Mouse (Mus musculus): ENCODE measurements at regions not wholly inside any gene's neighbourhood (a gene's known extent, or its start where the extent isn't known, plus 50 kb on each side); places are given as distances from the start of the nearest gene placed in this dataset.
"Not testable (repeated sequence)": the region's sequence is repeated elsewhere in the genome, so short reads cannot be mapped to it uniquely, and the experiment has no call there.

- no peak for DNase-seq
Measured at GRCm38 (mm10) chrX:12296264-12297053, 136.3 kb upstream of the Bcor start.

DNA sequence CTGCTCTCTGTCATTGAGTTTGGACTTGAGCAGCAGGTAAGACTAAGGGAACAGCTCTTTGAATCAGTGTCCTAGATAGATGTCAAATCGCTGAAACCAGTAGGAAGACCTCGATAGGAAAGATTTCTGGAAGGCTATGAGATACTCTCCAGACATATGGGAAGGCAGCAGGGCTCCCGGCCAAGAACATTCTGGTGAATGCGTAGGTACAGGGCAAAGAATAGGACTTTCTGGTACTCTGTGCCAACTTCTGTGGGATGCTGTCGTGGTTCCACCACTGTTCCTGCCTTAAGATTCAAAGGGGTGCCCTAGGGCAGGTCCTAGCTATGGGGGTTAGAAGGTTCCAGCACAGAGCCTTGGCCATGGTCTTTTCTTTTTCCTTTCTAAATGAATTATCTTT is 138.5 kb upstream of the Bcor start:
- DNase-seq: peak in 1 of 2 experiments; percentile 13

GRCm38 (mm10) chrX:12299236-12299635 is 139.1 kb upstream of the Bcor start:
- DNase-seq: no peak

DNA sequence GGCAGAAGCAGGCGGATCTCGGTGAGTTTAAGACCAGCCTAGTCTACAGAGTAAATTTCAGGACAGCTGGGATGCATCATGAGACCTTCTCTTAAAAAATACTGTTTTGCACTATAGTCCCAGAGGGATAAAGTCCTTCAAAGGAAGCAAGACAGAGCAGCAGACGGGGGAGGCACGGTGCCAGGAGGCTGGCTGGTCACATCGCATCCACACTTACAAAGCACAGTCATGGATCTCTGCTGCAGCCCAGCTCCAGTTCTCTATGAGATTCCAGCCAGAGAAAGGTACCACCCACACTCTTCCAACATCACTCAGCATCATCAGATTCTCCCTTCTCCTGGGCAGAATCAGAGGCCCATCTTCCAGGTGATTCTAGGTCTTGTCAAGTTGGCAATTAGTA is 144.5 kb upstream of the Bcor start:
- DNase-seq: peak; percentile 35 to 39

DNA sequence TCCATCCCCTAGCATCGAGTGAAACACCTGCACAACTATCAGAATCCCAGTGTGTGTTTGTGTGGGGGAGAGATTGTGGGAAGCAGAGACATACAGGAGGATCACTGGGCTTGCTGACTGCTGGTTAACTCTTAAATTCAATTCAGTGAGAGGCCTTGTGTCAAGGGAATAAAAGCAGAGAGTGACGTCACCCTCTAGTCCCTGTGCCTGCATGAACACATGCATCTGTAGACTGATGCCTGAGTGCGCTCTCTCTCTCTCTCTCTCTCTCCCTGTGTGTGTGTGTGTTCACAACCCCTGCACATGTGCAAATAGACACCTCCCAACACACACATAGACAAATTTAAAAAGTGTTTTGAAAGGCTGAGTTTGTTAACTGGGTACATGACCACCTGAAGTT is 146.8 kb upstream of the Bcor start:
- no peak for DNase-seq

GRCm38 (mm10) chrX:12312534-12312933 is 152.4 kb upstream of the Bcor start:
- DNase-seq: no peak

GRCm38 (mm10) chrX:12315658-12316057 is 155.5 kb upstream of the Bcor start:
- no peak for DNase-seq

GRCm38 (mm10) chrX:12317488-12317887 is 157.3 kb upstream of the Bcor start:
- not testable (repeated sequence) for DNase-seq

DNA sequence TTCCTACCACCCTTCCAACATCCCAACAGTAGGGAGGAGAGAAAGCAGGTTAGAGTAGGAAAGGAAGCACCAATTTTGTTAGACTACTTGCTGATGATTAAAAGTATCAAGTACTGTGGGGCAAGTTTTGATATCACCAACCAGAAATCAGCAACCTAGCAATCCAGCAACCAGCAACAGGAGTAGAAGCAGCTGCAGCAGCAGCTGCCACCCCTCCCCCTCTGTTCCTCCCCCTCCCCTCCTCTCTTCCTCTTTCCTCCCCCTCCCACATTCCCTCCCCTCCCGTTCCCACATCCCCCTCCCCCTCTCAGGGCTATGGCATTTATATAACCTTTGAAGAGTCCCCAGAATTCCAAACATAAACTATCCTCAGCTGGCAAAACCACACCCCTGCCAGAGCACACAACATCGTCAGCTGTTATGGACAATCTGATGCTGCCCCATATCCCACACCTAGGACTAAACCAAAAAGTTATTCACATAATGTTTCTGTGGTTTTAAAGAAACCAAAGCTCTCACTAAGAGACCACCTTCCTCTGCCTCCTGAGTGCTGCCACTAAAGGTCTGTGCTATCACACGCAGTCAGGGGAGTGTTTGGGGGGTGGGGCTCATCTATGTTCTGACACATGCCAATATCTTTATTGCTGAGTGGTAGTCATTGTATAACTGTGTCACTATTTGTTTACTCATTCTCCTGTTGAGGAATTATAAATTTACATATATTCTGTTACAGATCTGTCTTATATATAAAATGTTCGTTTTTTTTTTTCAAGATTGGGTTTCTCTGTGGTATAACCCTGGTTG is 158.9 kb upstream of the Bcor start:
- DNase-seq: no peak

DNA sequence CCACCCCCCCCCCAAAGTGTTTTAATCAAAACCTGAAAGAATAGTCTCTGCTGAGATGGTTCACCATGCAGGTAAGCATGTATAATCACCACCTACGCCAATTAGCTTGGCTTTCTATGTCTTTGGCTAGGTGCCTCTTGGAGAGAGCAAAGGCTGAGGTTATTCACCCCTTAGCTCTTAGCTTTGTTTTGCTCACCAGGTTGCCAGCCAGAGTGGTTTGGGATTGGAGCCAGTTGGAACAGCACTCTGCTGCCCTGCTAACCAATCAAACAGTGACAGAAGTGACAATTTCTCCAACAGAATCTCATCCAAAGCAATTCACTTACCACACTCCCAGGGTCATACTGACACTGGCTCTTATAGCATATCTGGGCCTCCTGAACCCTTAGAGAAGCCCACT is 162.3 kb upstream of the Bcor start:
- DNase-seq: peak; percentile 40 to 41

- DNase-seq: no peak
Measured at GRCm38 (mm10) chrX:12323268-12323667, 163.1 kb upstream of the Bcor start.

DNA sequence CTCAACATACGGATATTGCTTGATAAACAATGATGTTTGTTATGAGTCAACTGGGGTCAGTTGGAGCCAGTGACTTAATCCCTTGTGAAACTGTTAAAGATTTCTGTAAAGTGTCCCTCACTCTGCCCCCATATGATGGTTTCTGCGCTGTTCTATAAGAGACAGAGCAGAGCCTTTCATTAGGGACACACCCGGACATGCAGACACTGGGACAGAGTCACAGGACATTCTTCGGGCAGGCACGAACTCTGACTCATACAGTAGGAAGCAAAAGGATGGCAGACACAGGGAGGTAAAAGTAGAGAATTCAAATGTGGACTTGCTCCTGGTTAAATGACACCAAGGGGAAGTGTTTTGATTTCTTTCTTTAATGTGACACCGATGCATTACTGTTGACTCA is 163.7 kb upstream of the Bcor start:
- no peak for DNase-seq

GRCm38 (mm10) chrX:12327464-12327863 is 167.3 kb upstream of the Bcor start:
- no peak for DNase-seq

- DNase-seq: no peak
Measured at GRCm38 (mm10) chrX:12340561-12340960, 180.4 kb upstream of the Bcor start.

GRCm38 (mm10) chrX:12341356-12341965 is 181.3 kb upstream of the Bcor start:
- DNase-seq: no peak

DNA sequence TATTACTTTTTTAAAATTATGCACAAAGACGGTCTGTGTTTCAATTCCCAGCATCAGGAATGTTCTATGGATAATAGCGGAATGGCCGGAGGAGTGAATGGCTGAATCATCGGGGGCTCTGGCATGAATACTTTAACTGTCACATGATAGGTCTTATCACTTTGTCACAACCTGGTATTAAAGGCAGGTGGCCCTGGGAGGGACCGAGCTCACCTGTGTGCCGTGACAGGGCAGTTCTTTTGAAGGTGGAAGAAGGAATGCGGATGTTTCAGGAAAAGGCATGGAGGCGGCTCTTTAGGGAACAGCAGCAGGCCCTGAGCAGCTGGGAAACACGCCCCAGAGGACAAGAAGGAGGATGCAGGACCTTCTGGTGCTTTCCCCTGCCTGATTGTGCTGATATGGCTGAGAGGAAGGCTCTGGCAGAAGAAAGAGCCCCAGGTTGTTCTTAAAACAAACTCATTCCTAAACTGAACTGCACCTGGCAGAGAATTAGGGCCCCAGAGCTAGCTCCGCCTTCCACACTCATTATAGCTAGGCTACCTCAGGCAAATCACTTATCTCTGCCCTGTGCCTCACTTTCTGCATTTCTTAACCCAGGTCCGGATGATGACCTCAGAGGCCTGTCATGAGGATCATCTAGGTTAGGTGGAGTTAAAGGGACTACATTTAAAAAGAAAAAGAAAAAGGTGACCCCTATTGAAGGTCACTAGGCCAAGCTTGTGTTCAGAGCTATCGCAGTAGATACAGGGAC is 184.8 kb upstream of the Bcor start:
- no peak for DNase-seq

- DNase-seq: no peak
Measured at GRCm38 (mm10) chrX:12346856-12347255, 186.7 kb upstream of the Bcor start.

GRCm38 (mm10) chrX:12348117-12348516 is 188.0 kb upstream of the Bcor start:
- peak in 1 of 2 experiments; percentile 7 for DNase-seq

DNA sequence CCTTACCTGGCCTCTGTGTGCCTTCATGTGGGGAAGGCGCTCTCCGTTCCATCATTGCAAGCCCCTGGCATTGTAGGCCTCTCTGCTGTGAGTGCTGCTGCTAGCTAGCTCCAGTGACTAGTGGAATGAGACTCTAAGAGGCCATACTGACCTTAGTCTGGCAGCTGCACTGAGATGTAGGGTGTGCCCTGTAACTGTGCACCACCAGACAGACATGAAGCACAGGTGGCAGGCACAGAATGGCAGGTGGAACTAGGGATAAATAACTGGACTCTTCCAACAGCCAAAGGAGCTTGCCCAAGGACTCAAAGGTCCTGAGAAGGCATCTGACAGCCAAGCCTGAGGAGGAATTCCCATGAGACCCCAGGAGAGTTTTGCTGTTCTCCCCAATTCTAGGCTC is 194.7 kb upstream of the Bcor start:
- no peak for DNase-seq

DNA sequence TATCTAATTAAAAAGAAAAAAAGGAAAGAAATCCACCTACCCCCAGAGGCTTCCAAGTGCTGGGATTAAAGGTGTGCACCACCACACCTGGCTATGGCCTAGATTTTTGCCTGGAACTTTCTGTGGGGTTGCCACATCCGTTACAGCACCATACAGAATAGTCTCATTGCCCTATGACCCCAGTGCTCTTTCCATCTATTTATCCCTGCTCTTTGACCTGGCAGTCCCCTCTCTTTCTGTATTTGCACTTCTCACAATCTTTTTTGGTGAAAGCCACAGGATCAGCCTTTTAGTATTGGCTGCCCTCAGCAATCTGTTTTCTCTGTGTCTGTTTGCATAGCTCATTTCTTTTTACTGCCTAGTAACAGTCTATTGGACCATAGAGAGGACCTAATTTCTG is 197.9 kb upstream of the Bcor start:
- DNase-seq: no peak

- peak; percentile 27 to 32 for DNase-seq
Measured at GRCm38 (mm10) chrX:12365582-12366323, 205.6 kb upstream of the Bcor start.

GRCm38 (mm10) chrX:12366801-12367200 is 206.6 kb upstream of the Bcor start:
- DNase-seq: no peak

Measured in cerebellum, postnatal 10 days (tissue).